Mouse (Mus musculus) C2C12 (cell line): Measurements from ENCODE around the gene Tor1aip2. TPM values are rescaled to one million over a fixed set of nuclear protein-coding genes. Genes with fewer than 3 reads are reported as not detected.
"Not testable (repeated sequence)": the region's sequence is repeated elsewhere in the genome, so short reads cannot be mapped to it uniquely, and the experiment has no call there.

ENCODE experiments used
- H3K27me3 ChIP-seq: one replicate; pipeline ENCODE4 v1.6.1; 2011; ENCODE audit not compliant: control insufficient read depth, insufficient read depth, insufficient read length
- H3K36me3 ChIP-seq: one replicate; pipeline ENCODE4 v1.6.1; 2011; ENCODE audit not compliant: control insufficient read depth, insufficient read depth
- H3K4me3 ChIP-seq: one replicate; pipeline ENCODE4 v1.5.1; 2011; ENCODE audit warnings: mild to moderate bottlenecking, control low read depth; ENCODE audit not compliant: poor library complexity, insufficient read depth, severe bottlenecking
- H3K79me2 ChIP-seq: one replicate; pipeline ENCODE4 v1.6.1; 2011; ENCODE audit not compliant: control insufficient read depth, insufficient read depth
- H3K79me3 ChIP-seq: one replicate; pipeline ENCODE4 v1.6.1; 2011; ENCODE audit warnings: low read depth, control low read depth
- H3ac ChIP-seq: one replicate; pipeline ENCODE3; 2011; ENCODE audit warnings: low read depth; ENCODE audit not compliant: control insufficient read depth, insufficient read length
- CEBPB ChIP-seq: IDR thresholded peaks from one replicate; pipeline ENCODE4 v1.6.1; 2011; ENCODE audit warnings: low read depth, mild to moderate bottlenecking, control low read depth, moderate library complexity
- CTCF ChIP-seq: IDR thresholded peaks from one replicate; pipeline ENCODE4 v1.5.1; 2011; ENCODE audit not compliant: control insufficient read depth, insufficient read depth, insufficient read length
- FOSL1 ChIP-seq: IDR thresholded peaks from one replicate; pipeline ENCODE4 v1.8.0; 2011; ENCODE audit warnings: mild to moderate bottlenecking, low read length; ENCODE audit not compliant: poor library complexity, insufficient read depth, severe bottlenecking
- MAX ChIP-seq: IDR thresholded peaks from one replicate; pipeline ENCODE4 v1.6.1; 2011; ENCODE audit warnings: mild to moderate bottlenecking, control low read depth
- MYOD1 ChIP-seq: IDR thresholded peaks from one replicate; pipeline ENCODE4 v1.6.1; 2011; ENCODE audit warnings: low read depth; ENCODE audit not compliant: control insufficient read depth, insufficient read length
- MYOG ChIP-seq: IDR thresholded peaks from one replicate; pipeline ENCODE4 v1.6.1; 2011; ENCODE audit not compliant: control insufficient read depth, insufficient read length; ENCODE audit errors: extremely low read depth
- USF1 ChIP-seq: IDR thresholded peaks from one replicate; pipeline ENCODE4 v1.6.1; 2011; ENCODE audit warnings: low read depth, mild to moderate bottlenecking, control low read depth, moderate library complexity
- polyA plus RNA-seq: library from polyadenylated mRNA; unstranded; fragments of >200 nt; fragmentation: generic; extraction: Trizol; gene quantifications from one replicate; pipeline ENCODE4 v1.2.1, GENCODE M21; 2012; ENCODE audit warnings: missing spikeins

Tor1aip2 gene
- polyA plus RNA-seq, 1 experiment: 38.4 TPM

DNA sequence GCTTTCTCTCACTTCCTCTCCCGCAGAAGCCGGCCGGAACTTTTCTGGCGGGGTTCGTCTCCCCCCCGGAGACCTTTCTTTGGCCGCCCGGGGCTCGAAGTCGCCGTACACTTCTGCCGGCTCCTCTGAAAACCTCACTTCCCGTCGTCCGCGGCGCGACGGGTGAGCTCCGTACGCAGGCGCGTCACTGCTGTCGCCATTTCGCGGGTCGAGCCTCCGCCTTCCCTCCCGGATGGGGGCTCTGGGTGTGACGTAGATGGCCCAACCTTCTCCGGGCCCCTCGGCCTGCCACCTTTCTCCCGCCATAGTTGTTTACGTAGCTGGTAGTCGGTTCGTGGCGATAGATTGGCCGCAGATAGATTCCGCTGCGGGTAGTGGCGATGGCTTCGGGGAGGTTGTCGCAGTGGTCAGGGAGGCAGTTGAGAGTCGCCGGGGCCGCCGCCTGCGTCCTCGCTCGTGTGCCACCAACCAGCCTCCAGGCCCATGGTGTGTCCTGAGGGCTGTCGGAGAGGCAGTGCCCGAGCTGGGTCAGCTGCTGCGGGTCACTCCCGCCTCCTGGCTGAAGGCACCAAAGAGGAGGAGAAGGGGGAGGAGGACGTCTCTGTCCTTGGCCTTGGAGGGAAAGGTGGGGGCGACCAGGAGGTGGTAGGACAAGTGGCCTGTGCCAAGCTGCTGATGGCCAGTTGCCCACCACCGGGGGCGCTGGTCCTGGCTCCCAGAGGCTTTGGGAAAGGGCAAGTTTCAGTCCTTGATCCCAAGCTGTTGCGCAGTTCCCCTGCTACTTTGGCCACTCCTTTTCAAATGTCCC is 931 bp downstream of the Tor1aip2 start, which contains the start of gene Tor1aip1:
Gene Tor1aip1, minus strand, starts transcription at position 551 of the 808 bp plus-strand sequence.
- peaks cover 67% of the 10 kb centered on the region for H3K79me2 ChIP-seq
- peaks cover 11% of the 10 kb centered on the region for H3K36me3 ChIP-seq
- H3K79me3 ChIP-seq: peaks cover 45% of the 10 kb centered on the region
- TF ChIP-seq MYOG (no peak), CEBPB (peak; percentile 52), MYOD1 (no peak), FOSL1 (no peak), MAX (peak; percentile 47), CTCF (peak; percentile 80), USF1 (no peak)
- peak within 1 kb of the TSS; percentile 97 for H3ac ChIP-seq
- no peaks in the 10 kb centered on the region for H3K27me3 ChIP-seq
- peak within 1 kb of the TSS; percentile 71 for H3K4me3 ChIP-seq

DNA sequence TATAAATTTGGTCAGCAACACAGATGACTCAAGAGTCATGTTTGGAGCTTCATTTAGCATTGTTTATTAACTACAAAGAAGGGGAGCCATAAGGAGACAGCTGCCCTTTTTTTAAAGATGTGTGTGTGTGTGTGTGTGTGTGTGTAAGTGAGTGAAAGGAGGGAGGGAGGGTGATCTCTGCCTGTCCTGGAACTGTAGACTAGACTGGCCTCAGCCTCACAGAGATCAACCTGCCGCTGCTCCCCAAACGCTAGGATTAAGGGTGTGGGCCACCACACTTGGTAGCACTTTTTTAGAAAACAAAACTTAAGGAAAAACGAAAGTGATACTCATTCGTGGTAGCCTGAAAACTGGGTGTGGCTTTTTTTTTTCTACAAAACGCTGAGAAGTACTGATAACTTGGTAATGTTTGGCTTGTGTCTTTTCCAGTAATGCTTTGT is 2.0 kb downstream of the Tor1aip2 start:
- Histone ChIP-seq H3ac (peak overlapping the region; percentile 70), H3K27me3 (no peaks in the 10 kb centered on the region), H3K79me2 (peaks cover 78% of the 10 kb centered on the region), H3K4me3 (peak overlapping the region; percentile 71), H3K79me3 (peaks cover 55% of the 10 kb centered on the region), H3K36me3 (peaks cover 12% of the 10 kb centered on the region)
- TF ChIP-seq CTCF (no peak), MYOD1 (no peak), CEBPB (no peak), MYOG (no peak), MAX (no peak)

DNA sequence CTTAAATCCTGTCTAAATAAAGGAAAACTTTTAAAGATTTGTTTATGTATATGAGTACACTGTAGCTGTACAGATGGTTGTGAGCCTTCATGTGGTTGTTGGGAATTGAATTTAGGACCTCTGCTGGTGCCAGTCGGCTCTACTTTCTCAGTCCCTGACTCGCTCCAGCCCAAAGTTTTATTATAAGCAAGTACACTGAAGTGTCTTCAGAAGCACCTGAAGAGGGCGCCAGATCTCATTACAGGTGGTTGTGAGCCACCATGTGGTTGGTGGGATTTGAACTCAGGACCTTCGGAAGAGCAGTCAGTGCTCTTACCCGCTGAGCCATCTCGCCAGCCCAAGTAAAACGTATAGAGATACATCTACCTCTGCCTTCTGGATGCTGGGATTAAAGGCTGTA is 4.8 kb downstream of the Tor1aip2 start:
- Histone ChIP-seq H3K79me3 (peaks cover 70% of the 10 kb centered on the region), H3K79me2 (peaks cover 87% of the 10 kb centered on the region), H3K36me3 (peaks cover 30% of the 10 kb centered on the region)
- not testable (repeated sequence) for H3ac ChIP-seq, H3K27me3 ChIP-seq, H3K4me3 ChIP-seq

DNA sequence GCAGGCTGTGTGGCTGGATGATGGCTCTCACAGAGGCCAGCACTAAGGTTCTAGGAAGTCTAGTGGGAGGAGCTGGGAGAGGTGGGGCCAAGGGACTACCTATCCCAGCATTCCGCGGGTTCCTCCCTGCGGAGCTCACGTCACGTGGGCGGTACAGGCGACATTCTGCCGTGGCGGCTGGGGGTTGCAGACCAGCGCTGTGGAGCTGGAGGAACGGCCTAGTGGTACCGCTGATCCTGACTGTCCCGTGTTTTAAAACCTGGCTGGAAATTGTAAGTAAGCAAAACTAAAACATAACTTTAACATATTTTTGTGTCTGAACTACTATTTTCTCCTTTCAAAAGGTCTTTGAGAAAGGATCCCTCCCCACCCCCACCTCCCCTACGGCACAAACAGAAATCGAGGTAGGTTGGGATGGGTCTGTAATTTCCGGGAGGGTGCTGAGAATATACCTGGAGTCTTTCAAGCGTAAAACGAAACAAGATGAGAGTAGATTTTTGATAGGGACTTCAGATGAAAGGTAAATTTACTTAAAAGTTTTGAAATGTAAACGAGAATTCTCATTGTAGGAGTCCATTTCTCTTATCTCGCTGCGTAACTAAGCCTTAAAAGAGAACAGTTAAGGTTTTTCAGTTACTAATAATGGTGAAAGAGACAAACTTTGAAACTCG is 5.7 kb downstream of the Tor1aip2 start:
- Histone ChIP-seq H3K4me3 (peak overlapping the region; percentile 47), H3K27me3 (no peaks in the 10 kb centered on the region), H3K79me3 (peaks cover 77% of the 10 kb centered on the region), H3K79me2 (peaks cover 92% of the 10 kb centered on the region), H3ac (peak overlapping the region; percentile 21), H3K36me3 (peaks cover 37% of the 10 kb centered on the region)
- TF ChIP-seq MYOG (no peak), USF1 (peak; percentile 94), MAX (peak; percentile 55)

DNA sequence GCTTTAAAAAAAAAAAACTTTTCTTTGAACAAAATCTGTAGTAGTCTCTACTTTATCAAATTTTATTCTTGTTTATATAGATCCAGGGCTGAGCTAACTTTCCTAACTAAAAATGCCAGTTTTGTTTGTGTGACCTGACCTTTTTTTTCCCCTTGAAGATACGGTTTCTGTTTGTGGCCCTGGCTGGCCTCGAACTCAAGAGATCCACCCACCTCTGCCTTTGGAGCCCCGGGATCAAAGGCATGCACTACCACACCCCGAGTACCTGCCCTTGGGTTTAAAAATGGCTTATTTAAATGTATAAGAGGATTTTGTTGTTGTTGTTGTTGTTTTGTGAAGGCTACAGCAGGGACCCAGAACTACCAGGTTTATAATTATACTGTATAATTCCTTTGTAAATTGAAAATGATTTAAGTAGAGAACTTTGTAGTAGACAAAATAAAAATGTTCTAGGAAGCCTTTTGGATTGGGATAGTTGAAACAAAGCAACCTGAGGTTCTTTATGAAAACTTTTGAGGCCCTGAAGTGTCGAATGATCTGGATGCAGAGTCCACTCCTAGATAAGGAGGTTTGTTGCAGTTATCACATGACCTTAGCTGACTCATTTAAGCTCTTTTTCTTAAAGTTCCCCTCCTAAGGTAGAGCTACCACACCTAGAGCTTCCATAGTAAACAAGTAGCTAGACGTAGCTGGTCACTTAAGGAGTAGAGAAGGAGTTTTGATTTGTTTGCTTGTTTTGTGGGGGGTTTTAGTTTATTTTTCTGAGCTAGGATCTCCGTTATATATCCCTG is 6.4 kb downstream of the Tor1aip2 start:
- Histone ChIP-seq H3K36me3 (peaks cover 41% of the 10 kb centered on the region), H3K27me3 (no peaks in the 10 kb centered on the region), H3K79me3 (peaks cover 81% of the 10 kb centered on the region), H3K79me2 (peaks cover 99% of the 10 kb centered on the region), H3K4me3 (peak overlapping the region; percentile 47), H3ac (no peak overlapping the region)
- TF ChIP-seq MYOD1 (no peak), CEBPB (no peak), USF1 (no peak)

DNA sequence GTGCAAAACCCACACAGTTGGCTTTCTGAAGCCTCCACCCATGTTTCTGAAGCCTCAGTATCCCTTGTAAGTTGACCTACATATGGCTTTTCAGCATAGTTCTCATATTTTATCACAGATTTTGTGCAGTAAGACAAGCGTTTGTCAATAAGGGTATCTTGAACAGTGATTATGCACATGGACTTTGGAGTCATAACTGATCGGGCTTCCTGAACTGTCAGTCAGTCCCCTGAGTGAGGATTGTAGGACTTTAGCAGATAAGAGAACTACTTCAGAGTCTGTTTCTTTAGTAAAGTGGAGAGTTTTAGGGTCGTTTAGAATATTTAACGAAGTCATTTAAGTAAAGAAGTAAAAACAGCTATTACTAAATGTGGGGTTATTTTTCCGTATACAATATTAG is 7.3 kb downstream of the Tor1aip2 start:
- peaks cover 84% of the 10 kb centered on the region for H3K79me3 ChIP-seq
- peaks cover 47% of the 10 kb centered on the region for H3K36me3 ChIP-seq
- no peaks in the 10 kb centered on the region for H3K27me3 ChIP-seq
- peaks cover 99% of the 10 kb centered on the region for H3K79me2 ChIP-seq
- H3K4me3 ChIP-seq: no peak overlapping the region
- TF ChIP-seq MAX: no peak
- TF ChIP-seq FOSL1: no peak
- no peak for TF ChIP-seq MYOD1
- TF ChIP-seq CTCF: no peak
- TF ChIP-seq CEBPB: no peak
- H3ac ChIP-seq: no peak overlapping the region
